Mouse (Mus musculus) olfactory bulb, adult 2 months (tissue): ENCODE measurements around the gene Fbxl17. TPM values are rescaled to one million over a fixed set of nuclear protein-coding genes. Genes with fewer than 3 reads are reported as not detected.

Experiments
- H3K27ac ChIP-seq: fragments of 200-500 bp; 2 replicates; pipeline ENCODE4 v1.5.1; 2012; ENCODE audit warnings: low read depth, low read length; ENCODE audit not compliant: insufficient read depth
- H3K4me1 ChIP-seq: fragments of 200-500 bp; 2 replicates; pipeline ENCODE4 v1.6.1; 2012; ENCODE audit warnings: low read length; ENCODE audit not compliant: control insufficient read depth, insufficient read depth
- H3K4me3 ChIP-seq: fragments of 200-500 bp; 2 replicates; pipeline ENCODE4 v1.5.1; 2012; ENCODE audit warnings: mild to moderate bottlenecking, low read depth, low read length, moderate library complexity; ENCODE audit not compliant: insufficient read depth
- CTCF ChIP-seq: fragments of 200-500 bp; IDR thresholded peaks from 2 replicates; pipeline ENCODE4 v1.5.1; 2012; ENCODE audit warnings: low read depth, mild to moderate bottlenecking, low read length, moderate library complexity; ENCODE audit not compliant: insufficient read depth
- POLR2A ChIP-seq: fragments of 200-500 bp; IDR thresholded peaks from 2 replicates; pipeline ENCODE4 v1.6.1; 2012; ENCODE audit warnings: mild to moderate bottlenecking, low read depth, low read length, moderate library complexity; ENCODE audit not compliant: insufficient read depth
- WGBS: fragments of 180-500 bp; shearing (Covaris S2); methylation state at CpG from one replicate; pipeline ENCODE4 v1.1.7; 2018; 5-methylcytosine and 5-hydroxymethylcytosine counted together
- polyA plus RNA-seq: library from polyadenylated mRNA; stranded (reverse); fragments of >200 nt; gene quantifications from 2 replicates; pipeline ENCODE4 v1.2.4, GENCODE M21; 2012; ENCODE audit warnings: low replicate concordance; ENCODE audit not compliant: missing spikeins, insufficient read depth, insufficient read length

Gene Fbxl17
- polyA plus RNA-seq, 1 experiment, result not detected

GRCm38 (mm10) chr17:63391506-63391905 lies 108.3 kb downstream of the Fbxl17 start:
- no peak overlapping the region for H3K27ac ChIP-seq
- TF ChIP-seq POLR2A (no peak), CTCF (no peak)
- no peaks in the 10 kb centered on the region for H3K4me1 ChIP-seq
- no peak overlapping the region for H3K4me3 ChIP-seq
- WGBS, result 54% methylated on average over 4 of the region's 4 CpGs

GRCm38 (mm10) chr17:63390951-63391350 lies 108.9 kb downstream of the Fbxl17 start:
- Histone ChIP-seq H3K4me1 (no peaks in the 10 kb centered on the region), H3K4me3 (no peak overlapping the region), H3K27ac (no peak overlapping the region)
- 76% methylated on average over 4 of the region's 4 CpGs for WGBS
- TF ChIP-seq CTCF (no peak), POLR2A (no peak)

GRCm38 (mm10) chr17:63370977-63371376 lies 128.8 kb downstream of the Fbxl17 start:
- peaks cover 6% of the 10 kb centered on the region; the same call in 1 of the 2 replicates for H3K4me1 ChIP-seq
- no peak for TF ChIP-seq CTCF
- TF ChIP-seq POLR2A, result no peak
- WGBS, result 87% methylated on average over 3 of the region's 3 CpGs
- H3K4me3 ChIP-seq, result no peak overlapping the region
- no peak overlapping the region for H3K27ac ChIP-seq

GRCm38 (mm10) chr17:63369631-63370310 lies 130.0 kb downstream of the Fbxl17 start:
- WGBS, result 85% methylated on average over 8 of the region's 8 CpGs
- Histone ChIP-seq H3K4me3 (no peak overlapping the region), H3K4me1 (peaks cover 9% of the 10 kb centered on the region; the same call in 1 of the 2 replicates), H3K27ac (no peak overlapping the region)
- TF ChIP-seq POLR2A, result no peak
- TF ChIP-seq CTCF, result no peak

GRCm38 (mm10) chr17:63367476-63367875 lies 132.3 kb downstream of the Fbxl17 start:
- TF ChIP-seq POLR2A, result no peak
- Histone ChIP-seq H3K27ac (no peak overlapping the region), H3K4me3 (no peak overlapping the region), H3K4me1 (peaks cover 11% of the 10 kb centered on the region; the same call in 1 of the 2 replicates)
- 93% methylated on average over 6 of the region's 6 CpGs for WGBS

GRCm38 (mm10) chr17:63366045-63366444 lies 133.8 kb downstream of the Fbxl17 start:
- WGBS, result 37% methylated on average over 11 of the region's 11 CpGs
- Histone ChIP-seq H3K4me1 (peaks cover 11% of the 10 kb centered on the region; the same call in 1 of the 2 replicates), H3K27ac (no peak overlapping the region), H3K4me3 (no peak overlapping the region)
- TF ChIP-seq CTCF (no peak), POLR2A (no peak)

- WGBS, result 96% methylated on average over 7 of the region's 7 CpGs
- TF ChIP-seq CTCF (no peak), POLR2A (no peak)
- no peak overlapping the region for H3K27ac ChIP-seq
- peaks cover 11% of the 10 kb centered on the region; the same call in 1 of the 2 replicates for H3K4me1 ChIP-seq
- H3K4me3 ChIP-seq, result no peak overlapping the region
These were observed 135.2 kb downstream of the Fbxl17 start for GRCm38 (mm10) chr17:63364605-63365004.

- 82% methylated on average over 3 of the region's 3 CpGs for WGBS
- Histone ChIP-seq H3K4me1 (peaks cover 8% of the 10 kb centered on the region; the same call in 1 of the 2 replicates), H3K27ac (no peak overlapping the region), H3K4me3 (no peak overlapping the region)
- no peak for TF ChIP-seq CTCF
- TF ChIP-seq POLR2A, result no peak
These were observed 137.6 kb downstream of the Fbxl17 start for GRCm38 (mm10) chr17:63362196-63362595.

GRCm38 (mm10) chr17:63361679-63362078 lies 138.1 kb downstream of the Fbxl17 start:
- no peak overlapping the region for H3K4me3 ChIP-seq
- no peak for TF ChIP-seq POLR2A
- H3K27ac ChIP-seq, result no peak overlapping the region
- WGBS, result 95% methylated on average over 9 of the region's 9 CpGs
- H3K4me1 ChIP-seq, result peaks cover 8% of the 10 kb centered on the region; the same call in 1 of the 2 replicates

GRCm38 (mm10) chr17:63358837-63359236 lies 141.0 kb downstream of the Fbxl17 start:
- Histone ChIP-seq H3K27ac (no peak overlapping the region), H3K4me1 (no peaks in the 10 kb centered on the region), H3K4me3 (no peak overlapping the region)
- 91% methylated on average over 1 of the region's 1 CpGs for WGBS
- TF ChIP-seq POLR2A (no peak), CTCF (no peak)
